Mouse (Mus musculus) limb, embryonic 15.5 days (tissue): ENCODE measurements at regions not wholly inside any gene's neighbourhood (a gene's known extent, or its start where the extent isn't known, plus 50 kb on each side); places are given as distances from the start of the nearest gene placed in this dataset.

Source experiments
- ATAC-seq: fragments of 200-750 bp; cut with Nextera tagmentation; 2 replicates; pipeline ENCODE4 v1.8.0; 2017; ENCODE audit warnings: low read depth, moderate TSS enrichment; ENCODE audit not compliant: insufficient number of reproducible peaks, low FRiP score, low TSS enrichment
- H3K27ac ChIP-seq: fragments of 300-500 bp; sonication (generic); 2 replicates; pipeline ENCODE4 v1.5.1; 2015; ENCODE audit warnings: moderate library complexity, mild to moderate bottlenecking, inconsistent platforms
- H3K27me3 ChIP-seq: fragments of 300-500 bp; sonication (generic); 2 replicates; pipeline ENCODE4 v1.6.1; 2015; ENCODE audit warnings: inconsistent platforms
- H3K36me3 ChIP-seq: fragments of 300-500 bp; sonication (generic); 2 replicates; pipeline ENCODE4 v1.6.1; 2015; ENCODE audit warnings: inconsistent platforms
- H3K4me1 ChIP-seq: fragments of 300-500 bp; sonication (generic); 2 replicates; pipeline ENCODE4 v1.6.1; 2015; ENCODE audit warnings: inconsistent platforms
- H3K4me2 ChIP-seq: fragments of 300-500 bp; sonication (generic); 2 replicates; pipeline ENCODE4 v1.6.1; 2015; ENCODE audit warnings: mild to moderate bottlenecking, inconsistent platforms
- H3K4me3 ChIP-seq: fragments of 300-500 bp; sonication (generic); 2 replicates; pipeline ENCODE4 v1.5.1; 2015; ENCODE audit warnings: mild to moderate bottlenecking, inconsistent platforms
- H3K9ac ChIP-seq: fragments of 300-500 bp; sonication (generic); 2 replicates; pipeline ENCODE4 v1.6.1; 2015; ENCODE audit warnings: inconsistent platforms
- H3K9me3 ChIP-seq: fragments of 300-500 bp; sonication (generic); 2 replicates; pipeline ENCODE4 v1.6.1; 2016; ENCODE audit warnings: inconsistent platforms
- WGBS: fragments of 180-500 bp; shearing (Covaris S2); methylation state at CpG from one replicate; pipeline ENCODE4 v1.1.7; 2015; 5-methylcytosine and 5-hydroxymethylcytosine counted together

DNA sequence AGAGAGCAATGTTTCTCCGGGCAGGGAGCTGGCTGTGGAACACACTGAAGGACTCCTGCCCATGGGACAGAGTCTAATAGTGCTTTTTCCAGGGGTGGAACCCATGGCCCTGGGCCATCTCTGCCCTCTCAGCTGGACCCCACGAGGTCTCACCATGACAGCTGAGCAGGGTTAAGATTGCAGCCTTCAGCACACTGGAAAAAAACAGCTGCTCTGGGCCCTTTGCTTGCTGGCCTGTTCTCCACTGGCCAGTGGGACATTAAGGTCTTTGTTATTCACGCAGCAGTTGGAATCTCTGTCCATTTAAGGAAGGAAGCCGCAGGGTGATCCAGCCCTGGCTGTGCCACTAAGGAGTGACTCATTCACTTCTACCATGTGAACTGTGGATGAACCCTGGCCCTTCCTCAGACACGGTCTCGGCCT lies 106.3 kb upstream of the 1700016C15Rik start:
- Histone ChIP-seq H3K9ac (no peak overlapping the region), H3K4me2 (no peak overlapping the region), H3K27ac (0 out of 2 replicates have a peak overlapping the region, but pooled peaks have one; percentile 28), H3K4me3 (no peak overlapping the region), H3K4me1 (no peaks in the 10 kb centered on the region), H3K27me3 (no peaks in the 10 kb centered on the region), H3K9me3 (no peaks in the 10 kb centered on the region), H3K36me3 (no peaks in the 10 kb centered on the region)
- 48% methylated on average over 6 of the region's 6 CpGs for WGBS
- peak; percentile 78 for ATAC-seq

DNA sequence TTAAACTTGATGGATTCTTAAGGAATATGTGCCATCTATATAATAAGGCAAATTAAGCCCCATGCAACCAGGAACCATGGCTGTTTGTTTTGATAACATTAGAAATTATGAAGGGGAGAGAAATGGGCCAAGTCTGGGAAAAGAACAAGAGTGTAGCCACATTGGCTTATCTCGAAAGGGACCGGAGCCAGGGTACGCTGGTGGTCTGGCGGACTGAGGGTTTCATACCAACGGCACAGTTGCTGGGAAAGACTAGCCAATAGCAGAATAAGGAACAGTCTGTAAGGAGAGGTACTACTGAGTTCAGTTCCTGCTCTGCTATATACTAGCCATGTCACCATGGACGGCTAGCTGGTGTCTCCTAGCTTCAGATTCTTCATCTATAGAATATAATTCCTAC lies 105.9 kb upstream of the 1700016C15Rik start:
- H3K4me1 ChIP-seq, result no peaks in the 10 kb centered on the region
- no peaks in the 10 kb centered on the region for H3K27me3 ChIP-seq
- H3K9ac ChIP-seq, result no peak overlapping the region
- 78% methylated on average over 6 of the region's 6 CpGs for WGBS
- H3K9me3 ChIP-seq, result no peaks in the 10 kb centered on the region
- H3K27ac ChIP-seq, result 0 out of 2 replicates have a peak overlapping the region, but pooled peaks have one; percentile 22
- no peak overlapping the region for H3K4me2 ChIP-seq
- no peak overlapping the region for H3K4me3 ChIP-seq
- ATAC-seq, result no peak
- H3K36me3 ChIP-seq, result no peaks in the 10 kb centered on the region

DNA sequence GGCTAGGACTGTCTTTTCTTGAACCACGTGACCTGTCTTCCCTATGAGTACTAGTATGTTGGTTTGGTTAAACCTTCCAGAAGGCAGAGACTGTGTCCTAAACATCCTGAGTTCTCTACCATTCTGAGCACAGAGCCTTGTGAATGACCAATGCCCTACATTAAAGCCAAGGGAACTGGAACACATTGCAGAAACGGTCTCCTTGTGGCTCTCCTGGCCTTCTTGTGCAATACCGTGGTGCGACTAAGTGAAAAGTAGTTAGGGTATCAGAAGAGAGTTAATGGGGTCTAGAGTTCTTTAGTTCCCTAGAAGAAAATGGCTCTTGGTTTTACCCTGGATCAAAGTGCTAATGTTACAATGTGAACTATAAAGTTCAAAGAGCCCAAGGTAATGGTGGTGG lies 101.8 kb upstream of the 1700016C15Rik start:
- no peak overlapping the region for H3K4me2 ChIP-seq
- no peak for ATAC-seq
- no peaks in the 10 kb centered on the region for H3K27me3 ChIP-seq
- H3K4me1 ChIP-seq, result no peaks in the 10 kb centered on the region
- no peaks in the 10 kb centered on the region for H3K9me3 ChIP-seq
- no peak overlapping the region for H3K27ac ChIP-seq
- H3K36me3 ChIP-seq, result no peaks in the 10 kb centered on the region
- H3K4me3 ChIP-seq, result no peak overlapping the region
- no peak overlapping the region for H3K9ac ChIP-seq
- WGBS, result 91% methylated on average over 4 of the region's 4 CpGs

DNA sequence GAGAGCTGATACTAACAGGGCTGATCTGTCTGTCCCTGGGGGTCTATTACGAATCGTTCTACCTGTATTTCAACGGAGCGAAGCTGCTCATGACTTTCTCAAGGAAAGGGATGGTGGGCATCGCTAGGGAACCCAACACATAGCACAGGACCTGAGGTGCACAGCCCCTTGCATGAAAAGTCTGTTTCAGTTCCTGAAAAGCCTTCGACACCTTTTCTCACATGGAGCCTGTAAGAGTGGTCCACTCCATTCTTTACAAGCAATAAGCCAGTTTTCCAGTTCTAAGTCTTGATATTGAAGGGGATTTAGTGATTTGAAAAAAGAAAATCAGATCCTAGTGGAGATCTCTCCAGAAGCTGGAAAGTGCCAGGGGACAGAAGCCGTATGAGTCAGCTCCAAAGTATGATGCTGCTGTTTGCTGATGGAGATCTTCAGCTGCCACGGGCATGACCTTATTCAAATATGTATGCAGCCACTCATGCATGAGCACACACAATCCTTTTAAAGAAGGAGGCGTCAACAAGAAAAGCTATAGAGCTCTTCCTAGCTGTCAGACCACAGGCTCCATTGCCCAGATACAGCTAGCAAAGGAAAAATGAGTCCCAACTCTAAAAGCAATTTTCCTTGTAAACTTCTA lies 95.5 kb upstream of the 1700016C15Rik start:
- H3K27ac ChIP-seq, result no peak overlapping the region
- ATAC-seq, result no peak
- no peaks in the 10 kb centered on the region for H3K36me3 ChIP-seq
- WGBS, result 85% methylated on average over 9 of the region's 9 CpGs
- H3K9me3 ChIP-seq, result no peaks in the 10 kb centered on the region
- H3K27me3 ChIP-seq, result no peaks in the 10 kb centered on the region
- H3K4me1 ChIP-seq, result no peaks in the 10 kb centered on the region
- no peak overlapping the region for H3K4me2 ChIP-seq
- H3K9ac ChIP-seq, result no peak overlapping the region
- H3K4me3 ChIP-seq, result no peak overlapping the region

DNA sequence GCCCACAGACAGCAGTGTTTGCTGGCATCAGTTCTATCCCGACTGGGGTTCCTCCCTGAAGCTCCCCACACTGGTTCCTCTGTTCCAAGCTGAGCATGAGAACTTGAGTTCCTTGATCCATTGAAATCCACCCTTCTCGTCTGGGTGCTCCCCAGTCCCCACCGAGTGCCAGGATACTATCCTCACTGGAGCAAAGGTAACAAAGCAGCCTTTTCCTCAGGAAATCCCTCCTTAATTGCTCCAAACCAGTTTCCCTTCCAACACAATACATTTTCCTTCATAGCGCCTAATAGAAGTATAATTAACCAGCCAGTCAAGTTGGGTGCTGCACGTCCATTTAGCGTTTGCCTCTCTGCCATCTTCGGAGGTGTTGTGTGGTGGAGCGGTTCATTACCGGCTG lies 92.6 kb upstream of the 1700016C15Rik start:
- no peak overlapping the region for H3K9ac ChIP-seq
- peaks cover 14% of the 10 kb centered on the region for H3K4me1 ChIP-seq
- no peak for ATAC-seq
- no peaks in the 10 kb centered on the region for H3K27me3 ChIP-seq
- 81% methylated on average over 9 of the region's 9 CpGs for WGBS
- no peaks in the 10 kb centered on the region for H3K36me3 ChIP-seq
- no peak overlapping the region for H3K4me3 ChIP-seq
- H3K9me3 ChIP-seq, result no peaks in the 10 kb centered on the region
- no peak overlapping the region for H3K27ac ChIP-seq
- no peak overlapping the region for H3K4me2 ChIP-seq

DNA sequence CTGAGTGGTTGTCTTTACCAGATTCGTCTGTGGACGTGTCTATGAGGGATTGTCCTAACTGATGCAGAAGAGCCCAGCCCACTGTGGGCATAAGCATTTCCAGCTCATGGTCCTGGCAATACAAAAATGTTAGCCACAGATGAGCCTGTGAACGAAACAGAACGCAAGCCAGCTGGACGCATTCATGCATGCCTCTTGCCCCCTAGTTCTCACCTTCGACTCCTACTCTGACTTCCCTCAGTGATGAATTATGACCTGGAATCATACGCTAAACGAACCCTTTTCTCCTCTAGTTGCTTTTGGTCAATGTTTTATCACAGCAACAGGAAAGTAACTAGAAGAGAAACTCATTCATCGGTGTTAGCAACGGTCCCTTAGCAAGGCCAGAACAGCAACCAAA lies 91.2 kb upstream of the 1700016C15Rik start:
- Histone ChIP-seq H3K9ac (no peak overlapping the region), H3K4me1 (peaks cover 14% of the 10 kb centered on the region), H3K4me3 (no peak overlapping the region), H3K27me3 (no peaks in the 10 kb centered on the region), H3K4me2 (no peak overlapping the region), H3K27ac (no peak overlapping the region), H3K9me3 (no peaks in the 10 kb centered on the region), H3K36me3 (no peaks in the 10 kb centered on the region)
- 82% methylated on average over 10 of the region's 10 CpGs for WGBS
- no peak for ATAC-seq

DNA sequence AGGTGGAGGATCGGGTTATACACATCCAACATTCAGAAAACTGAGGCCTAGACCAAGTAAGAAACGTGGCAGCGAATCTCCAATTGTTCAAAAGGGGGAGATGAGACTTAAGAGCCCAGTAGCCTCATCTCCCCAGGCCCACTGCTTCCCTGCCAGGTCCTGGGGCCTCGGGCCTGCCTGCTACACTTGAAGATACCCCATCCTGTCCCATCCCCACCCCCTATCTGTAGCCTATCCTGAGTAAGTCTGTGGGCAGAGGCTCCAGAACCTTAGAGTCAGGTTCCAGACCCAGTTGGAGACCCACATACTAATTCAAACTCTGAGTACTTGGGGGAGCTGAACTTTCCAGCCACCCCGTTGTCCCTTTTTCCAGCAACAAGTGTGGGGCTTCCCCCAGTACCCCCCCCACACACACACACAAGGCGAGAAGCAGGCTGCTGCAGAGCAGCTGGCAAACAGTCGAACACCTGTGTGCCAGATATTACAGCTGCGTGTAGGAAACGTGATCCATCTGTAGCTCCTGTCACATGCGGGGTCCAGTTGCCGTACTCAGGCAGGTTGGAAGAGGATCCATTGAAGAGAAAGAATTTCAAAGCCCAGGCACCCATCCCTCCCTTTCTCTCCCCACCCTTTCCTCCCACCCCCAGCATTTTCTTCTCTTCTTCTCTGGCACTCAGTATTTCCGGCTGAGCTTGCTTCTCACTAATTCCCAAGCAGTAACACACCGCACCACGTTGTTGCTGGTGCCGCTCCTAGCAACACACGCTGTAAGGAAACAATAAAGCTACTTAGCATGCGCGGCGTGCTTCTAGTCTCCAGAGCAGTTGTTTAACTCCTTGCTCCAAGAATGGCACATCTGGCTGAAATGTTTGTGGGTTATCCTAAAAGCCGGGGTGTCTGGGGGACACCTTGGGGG lies 89.4 kb upstream of the 1700016C15Rik start:
- H3K9ac ChIP-seq, result no peak overlapping the region
- peak; percentile 42; the same call in 1 of the 2 replicates for ATAC-seq
- 21% methylated on average over 20 of the region's 20 CpGs for whole genome bisulfite sequencing
- peaks cover 18% of the 10 kb centered on the region for H3K4me1 ChIP-seq
- H3K27ac ChIP-seq, result peak overlapping the region; percentile 27; the same call in 1 of the 2 replicates
- H3K9me3 ChIP-seq, result no peaks in the 10 kb centered on the region
- peak overlapping the region; percentile 37 for H3K4me2 ChIP-seq
- H3K4me3 ChIP-seq, result no peak overlapping the region
- H3K27me3 ChIP-seq, result no peaks in the 10 kb centered on the region
- H3K36me3 ChIP-seq, result no peaks in the 10 kb centered on the region

DNA sequence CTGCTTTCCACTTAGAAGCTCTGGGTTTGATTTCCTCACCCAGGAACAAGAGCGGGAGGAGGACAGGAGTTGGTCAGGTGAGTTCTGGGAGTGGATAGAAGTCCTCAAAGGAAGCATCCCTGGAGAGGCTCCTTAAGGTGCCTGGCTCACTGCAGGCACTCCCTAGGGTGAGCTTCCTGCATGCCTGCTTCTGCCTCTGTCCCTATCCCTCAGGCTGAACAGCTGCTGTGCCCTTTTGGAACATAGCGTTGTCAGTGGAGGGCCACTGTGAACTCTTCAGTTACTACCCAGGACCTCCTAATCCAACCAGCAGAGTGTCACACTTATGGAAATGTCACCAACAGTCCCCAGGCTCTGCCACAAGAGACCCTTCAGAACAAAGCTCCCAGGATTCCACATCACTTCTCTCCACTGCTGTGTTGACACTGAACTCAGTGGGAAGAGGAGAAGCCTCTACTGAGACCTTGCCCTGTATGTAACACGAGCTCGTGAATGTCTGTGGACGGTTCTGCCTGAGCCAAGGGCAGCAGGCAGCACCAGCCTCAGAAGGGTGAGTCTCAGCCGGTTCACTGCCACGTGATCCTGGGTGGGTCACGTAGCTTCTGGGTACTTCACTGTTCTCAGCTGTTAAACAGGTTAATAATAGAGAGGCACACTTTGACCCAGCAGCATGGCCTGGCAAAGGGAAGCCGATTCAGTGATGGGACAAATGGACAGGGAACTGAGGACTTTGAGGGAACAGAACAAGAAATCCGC lies 86.7 kb upstream of the 1700016C15Rik start:
- H3K9me3 ChIP-seq, result no peaks in the 10 kb centered on the region
- ATAC-seq, result peak; percentile 20; the same call in 1 of the 2 replicates

DNA sequence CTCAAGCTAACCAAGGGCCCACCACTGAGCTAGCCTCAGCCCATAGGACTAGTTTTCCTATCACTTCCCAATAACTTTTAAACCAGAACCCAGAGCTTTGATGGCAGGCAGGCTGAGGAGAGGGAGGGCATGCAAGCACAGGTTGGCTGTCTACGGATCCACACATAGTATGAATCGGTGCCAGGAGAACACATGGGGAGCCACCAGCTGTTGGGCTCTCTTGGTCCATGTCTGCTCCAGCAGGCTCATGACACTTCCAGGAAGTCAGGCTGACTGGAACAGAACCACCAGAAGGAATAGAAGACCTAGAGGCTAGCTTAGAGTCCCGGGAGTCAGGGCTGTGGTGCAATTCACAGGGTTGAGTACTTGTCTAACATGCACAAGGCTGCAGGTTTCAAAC lies 86.0 kb upstream of the 1700016C15Rik start:
- H3K27me3 ChIP-seq, result no peaks in the 10 kb centered on the region
- WGBS, result 60% methylated on average over 3 of the region's 3 CpGs
- peak overlapping the region; percentile 17; the same call in 1 of the 2 replicates for H3K27ac ChIP-seq
- ATAC-seq, result no peak
- H3K4me1 ChIP-seq, result peaks cover 18% of the 10 kb centered on the region
- H3K4me2 ChIP-seq, result no peak overlapping the region
- no peaks in the 10 kb centered on the region for H3K9me3 ChIP-seq
- no peak overlapping the region for H3K4me3 ChIP-seq
- no peaks in the 10 kb centered on the region for H3K36me3 ChIP-seq
- no peak overlapping the region for H3K9ac ChIP-seq

More for the DNA sequence above, 86.7 kb upstream of the 1700016C15Rik start:
- 55% methylated on average over 10 of the region's 10 CpGs for WGBS
- H3K9ac ChIP-seq, result no peak overlapping the region
- H3K4me1 ChIP-seq, result peaks cover 18% of the 10 kb centered on the region
- no peaks in the 10 kb centered on the region for H3K27me3 ChIP-seq
- H3K27ac ChIP-seq, result peak overlapping the region; percentile 17; the same call in 1 of the 2 replicates
- no peaks in the 10 kb centered on the region for H3K36me3 ChIP-seq
- no peak overlapping the region for H3K4me2 ChIP-seq
- H3K4me3 ChIP-seq, result no peak overlapping the region

DNA sequence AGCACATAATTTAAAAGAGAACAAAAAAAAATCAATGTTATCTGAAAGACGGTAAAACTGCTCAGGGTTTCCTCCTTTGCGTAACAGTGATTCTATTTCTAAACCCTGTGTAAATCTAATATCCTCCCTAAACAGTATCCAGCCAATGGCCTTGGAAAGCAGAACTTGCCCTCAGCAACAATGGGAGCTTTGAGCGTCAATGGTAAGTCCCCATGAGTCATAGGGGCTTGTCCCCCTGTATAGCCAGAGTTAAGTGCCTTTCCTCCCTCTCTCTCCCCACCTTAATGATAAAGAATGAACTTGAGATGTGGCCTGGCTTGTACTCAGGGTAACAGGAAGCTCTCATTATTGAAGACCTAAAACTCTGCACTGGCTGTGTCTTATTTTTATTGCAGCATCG lies 85.4 kb upstream of the 1700016C15Rik start:
- H3K9me3 ChIP-seq, result no peaks in the 10 kb centered on the region
- 77% methylated on average over 4 of the region's 4 CpGs for WGBS
- no peak for ATAC-seq

DNA sequence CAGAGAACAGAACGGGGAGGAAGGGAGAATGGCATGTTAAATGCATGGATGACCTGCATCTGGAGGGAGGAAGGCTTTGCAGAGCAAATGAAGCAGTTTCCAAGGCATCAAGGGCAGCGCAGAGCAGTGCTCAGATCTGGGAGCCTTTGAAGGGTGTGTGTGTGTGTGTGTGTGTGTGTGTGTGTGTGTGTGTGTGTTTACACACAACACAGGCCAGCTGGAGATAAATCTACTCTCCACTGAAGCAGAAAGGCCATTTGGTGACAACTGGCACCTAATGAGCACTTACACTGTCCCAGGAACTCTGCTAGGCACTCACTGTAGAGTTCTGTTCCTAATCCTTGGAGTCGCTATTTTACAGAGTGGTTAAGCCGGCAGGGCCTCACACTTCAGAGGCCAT lies 84.3 kb upstream of the 1700016C15Rik start:
- no peak overlapping the region for H3K4me2 ChIP-seq
- no peaks in the 10 kb centered on the region for H3K36me3 ChIP-seq
- no peak overlapping the region for H3K27ac ChIP-seq
- H3K4me3 ChIP-seq, result no peak overlapping the region
- ATAC-seq, result no peak
- no peaks in the 10 kb centered on the region for H3K9me3 ChIP-seq
- H3K4me1 ChIP-seq, result peaks cover 12% of the 10 kb centered on the region
- no peak overlapping the region for H3K9ac ChIP-seq
- H3K27me3 ChIP-seq, result no peaks in the 10 kb centered on the region
- 43% methylated on average over 4 of the region's 4 CpGs for WGBS

More for the DNA sequence above, 85.4 kb upstream of the 1700016C15Rik start:
- peaks cover 18% of the 10 kb centered on the region for H3K4me1 ChIP-seq
- no peak overlapping the region for H3K27ac ChIP-seq
- no peak overlapping the region for H3K9ac ChIP-seq
- no peak overlapping the region for H3K4me3 ChIP-seq
- H3K4me2 ChIP-seq, result no peak overlapping the region
- H3K27me3 ChIP-seq, result no peaks in the 10 kb centered on the region
- H3K36me3 ChIP-seq, result no peaks in the 10 kb centered on the region
